In the genomic region with DNA sequence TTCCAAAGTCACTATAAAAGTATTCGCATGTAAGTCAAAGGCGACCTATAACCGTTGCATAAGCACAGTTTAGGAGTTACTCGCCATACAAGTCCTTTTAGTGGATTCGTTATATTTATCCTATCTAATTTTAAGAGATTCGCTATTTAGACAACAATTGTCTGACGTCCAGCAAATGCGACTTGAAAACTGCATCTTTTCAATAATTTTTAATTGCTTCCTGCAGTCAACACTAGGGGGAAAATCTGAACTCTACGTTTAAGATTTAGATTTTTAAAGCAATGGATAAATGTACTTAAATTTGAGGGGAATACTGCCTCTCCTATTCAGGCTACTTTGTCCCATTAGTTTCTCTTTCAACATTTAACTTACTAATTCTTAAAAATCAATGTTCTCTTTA, we compare ENCODE assay signal across 8 mouse cellular contexts. TPM values are rescaled to one million over a fixed set of nuclear protein-coding genes. Genes with fewer than 3 reads are reported as not detected.
DNase-seq lines count a peak whose midpoint lies in the region; ATAC-seq and TF ChIP-seq lines count a peak whose summit lies in the region.

No protein-coding gene starts in this region.

- no peaks in the 10 kb centered on the region for H3K9me3 ChIP-seq in lung, postnatal 0 days (ENCODE audit: low read length)
- H3K9me3 ChIP-seq in liver, embryonic 12.5 days (replicated peaks): no peaks in the 10 kb centered on the region
- H3K9me3 ChIP-seq in stomach, embryonic 16.5 days (replicated peaks; ENCODE audit: control insufficient read depth, low read length): no peaks in the 10 kb centered on the region

- no peaks in the 10 kb centered on the region for H3K36me3 ChIP-seq in lung, postnatal 0 days (ENCODE audit: insufficient read depth, low read length)
- no peaks in the 10 kb centered on the region for H3K36me3 ChIP-seq in liver, embryonic 12.5 days
- no peaks in the 10 kb centered on the region for H3K36me3 ChIP-seq in stomach, embryonic 16.5 days (ENCODE audit: control insufficient read depth, insufficient read depth, low read length)

- no peak overlapping the region for H3K27ac ChIP-seq in lung, postnatal 0 days (ENCODE audit: low read length)
- no peak overlapping the region for H3K27ac ChIP-seq in liver, embryonic 12.5 days
- H3K27ac ChIP-seq in stomach, embryonic 16.5 days (ENCODE audit: low read length): no peak overlapping the region

- no peaks in the 10 kb centered on the region for H3K4me1 ChIP-seq in lung, postnatal 0 days (ENCODE audit: insufficient read depth, low read depth, low read length)
- H3K4me1 ChIP-seq in lung, adult 2 months (ENCODE audit: control insufficient read depth, insufficient read depth, low read length): no peaks in the 10 kb centered on the region
- peaks cover 13% of the 10 kb centered on the region for H3K4me1 ChIP-seq in liver, embryonic 12.5 days
- peaks cover 6% of the 10 kb centered on the region for H3K4me1 ChIP-seq in stomach, embryonic 16.5 days (ENCODE audit: control insufficient read depth, insufficient read depth, low read length)

- no peak overlapping the region for H3K4me3 ChIP-seq in lung, postnatal 0 days (ENCODE audit: low read depth, low read length)
- no peak overlapping the region for H3K4me3 ChIP-seq in lung, adult 2 months (replicated peaks; ENCODE audit: extremely low read depth, low read depth, low read length)
- no peak overlapping the region for H3K4me3 ChIP-seq in liver, embryonic 12.5 days
- H3K4me3 ChIP-seq in stomach, embryonic 16.5 days (replicated peaks; ENCODE audit: low read length): peak overlapping the region; percentile 85; the same call in 1 of the 2 replicates

- ATAC-seq in CD4-positive, CD25-positive, alpha-beta regulatory T cell, adult 4 months: no peak
- no peak for ATAC-seq in lung, postnatal 0 days
- no peak for ATAC-seq in liver, embryonic 12.5 days
- no peak for ATAC-seq in stomach, embryonic 16.5 days (ENCODE audit: insufficient read depth, low FRiP score)
- no peak for ATAC-seq in megakaryocyte progenitor cell, adult 5-6 weeks (replicated peaks; ENCODE audit: poor library complexity)

- peaks cover 4% of the 10 kb centered on the region; the same call in 1 of the 2 replicates for H3K27me3 ChIP-seq in lung, postnatal 0 days (replicated peaks; ENCODE audit: insufficient read depth, low read length)
- H3K27me3 ChIP-seq in liver, embryonic 12.5 days (replicated peaks): peaks cover 44% of the 10 kb centered on the region
- peaks cover 7% of the 10 kb centered on the region for H3K27me3 ChIP-seq in stomach, embryonic 16.5 days (ENCODE audit: control insufficient read depth, insufficient read depth, low read length)

- H3K9ac ChIP-seq in lung, postnatal 0 days (replicated peaks; ENCODE audit: low read depth): no peak overlapping the region
- no peak overlapping the region for H3K9ac ChIP-seq in liver, embryonic 12.5 days
- H3K9ac ChIP-seq in stomach, embryonic 16.5 days (ENCODE audit: low read length): no peak overlapping the region

- no peak for TF ChIP-seq POLR2A in lung, adult 2 months (IDR thresholded peaks at IDR 0.05; ENCODE audit: borderline replicate concordance, extremely low read depth, low read depth, low read length)

- no peak for TF ChIP-seq EP300 in lung, postnatal 0 days (IDR thresholded peaks at IDR 0.05)

- TF ChIP-seq CTCF in lung, postnatal 0 days (IDR thresholded peaks at IDR 0.05): no peak
- TF ChIP-seq CTCF in lung, adult 2 months (IDR thresholded peaks at IDR 0.05; ENCODE audit: insufficient read depth, low read length): no peak

- 38% methylated on average over 9 of the region's 9 CpGs for WGBS in lung, postnatal 0 days
- whole genome bisulfite sequencing in lung, adult 2 months: 39% methylated on average over 9 of the region's 9 CpGs
- 35% methylated on average over 9 of the region's 9 CpGs for WGBS in liver, embryonic 12.5 days (ENCODE audit: insufficient replicate concordance)
- WGBS in stomach, embryonic 16.5 days: 38% methylated on average over 9 of the region's 9 CpGs

- peak overlapping the region; percentile 95; the same call in 1 of the 2 replicates for H3K4me2 ChIP-seq in lung, postnatal 0 days (replicated peaks; ENCODE audit: low read depth, low read length)
- peak overlapping the region; percentile 98; the same call in 1 of the 2 replicates for H3K4me2 ChIP-seq in liver, embryonic 12.5 days
- peak overlapping the region; percentile 94 for H3K4me2 ChIP-seq in stomach, embryonic 16.5 days (ENCODE audit: low read depth, low read length)

- DNase-seq in CD4-positive, CD25-positive, alpha-beta regulatory T cell, adult 2 months (ENCODE audit: low read depth, low spot score): peak; percentile 5
- no peak for DNase-seq in lung, postnatal 0 days (ENCODE audit: low spot score)
- DNase-seq in lung, adult 2 months: no peak
- no peak for DNase-seq in left cerebral cortex, adult 9 months (ENCODE audit: low spot score in 2 of 2)

RNA-seq across cellular contexts. Expression of gene Trpc1, which starts 0.6 kb away (rescaled TPM):
- under 1 TPM; 0.36 to 0.76 TPM for polyA plus RNA-seq in CD4-positive, CD25-positive, alpha-beta regulatory T cell, adult 4 months (2017; shearing (Covaris generic))
- 4.7 and 4.9 TPM in 2 replicates for polyA plus RNA-seq in lung, postnatal 0 days (2015; fragmentation: Nextera tagmentation; extraction: Ambion mirVana)
- polyA plus RNA-seq in lung, adult 2 months (2012; rRNA removed): 5.7 and 6.4 TPM in 2 replicates
- polyA plus RNA-seq in liver, embryonic 12.5 days (2016; fragmentation: Nextera tagmentation; extraction: Ambion mirVana): 0.78 and 0.86 TPM in 2 replicates
- 1.2 and 1.4 TPM in 2 replicates for polyA plus RNA-seq in stomach, embryonic 16.5 days (2015; fragmentation: Nextera tagmentation; extraction: Ambion mirVana)
- 0.39 TPM in 1 of 2 replicates, not detected in the other for total RNA-seq in megakaryocyte progenitor cell, adult 5-6 weeks (2015)
- 0.33 TPM in 1 of 2 replicates, not detected in the other for total RNA-seq in megakaryocyte progenitor cell, adult 5-6 weeks (2017)
